Mouse (Mus musculus) retina, postnatal 1 day (tissue): ENCODE results near the gene Armh4.
"Not testable (repeated sequence)": the region's sequence is repeated elsewhere in the genome, so short reads cannot be mapped to it uniquely, and the experiment has no call there.

Experiments used
- DNase-seq: peaks from one replicate; pipeline ENCODE4 v3.0.0-alpha.2; 2012

Armh4 gene

DNA sequence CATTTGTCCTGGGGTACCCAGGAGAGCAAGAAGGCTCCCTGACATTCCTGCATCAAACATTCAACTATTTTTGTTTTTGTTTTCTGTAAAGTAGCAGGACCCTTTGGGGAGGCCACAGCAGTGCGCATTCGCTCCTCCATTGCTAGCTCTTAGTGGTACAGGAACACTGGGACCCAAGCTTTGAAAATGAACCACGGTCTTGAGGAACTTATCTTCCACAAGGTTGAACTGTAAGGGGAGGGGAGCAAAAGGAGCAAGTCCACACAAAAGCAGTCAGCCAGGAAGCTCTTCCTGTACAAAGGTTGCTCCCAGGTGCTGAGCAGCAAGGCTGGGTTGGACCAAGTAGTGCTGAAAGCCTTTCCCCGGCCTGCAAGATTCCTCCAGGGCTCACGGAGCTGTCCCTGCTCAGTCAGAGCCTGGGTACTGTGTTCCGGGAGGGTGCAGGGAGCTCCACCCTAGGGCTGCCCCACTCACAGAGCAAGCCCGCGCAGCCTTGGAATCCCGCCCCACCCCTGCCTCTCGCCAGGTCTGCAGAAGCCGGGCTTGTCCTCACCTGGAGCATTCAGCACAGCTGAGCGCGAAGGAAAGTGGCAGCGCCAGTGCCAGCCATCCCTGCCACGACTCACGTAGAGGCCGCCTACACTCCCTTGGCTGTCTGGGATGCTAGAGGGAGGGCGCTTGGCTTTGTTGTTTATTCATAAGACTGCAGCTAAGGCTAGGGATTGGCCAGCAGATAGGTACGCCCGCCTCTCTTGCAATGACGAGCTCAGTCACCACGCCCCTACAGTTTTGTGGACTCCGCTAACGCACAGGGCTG is at the start of gene Armh4:
Armh4 (minus strand) TSS at position 669 of the 817 bp plus-strand sequence.
- DNase-seq, result peak; percentile 91

DNA sequence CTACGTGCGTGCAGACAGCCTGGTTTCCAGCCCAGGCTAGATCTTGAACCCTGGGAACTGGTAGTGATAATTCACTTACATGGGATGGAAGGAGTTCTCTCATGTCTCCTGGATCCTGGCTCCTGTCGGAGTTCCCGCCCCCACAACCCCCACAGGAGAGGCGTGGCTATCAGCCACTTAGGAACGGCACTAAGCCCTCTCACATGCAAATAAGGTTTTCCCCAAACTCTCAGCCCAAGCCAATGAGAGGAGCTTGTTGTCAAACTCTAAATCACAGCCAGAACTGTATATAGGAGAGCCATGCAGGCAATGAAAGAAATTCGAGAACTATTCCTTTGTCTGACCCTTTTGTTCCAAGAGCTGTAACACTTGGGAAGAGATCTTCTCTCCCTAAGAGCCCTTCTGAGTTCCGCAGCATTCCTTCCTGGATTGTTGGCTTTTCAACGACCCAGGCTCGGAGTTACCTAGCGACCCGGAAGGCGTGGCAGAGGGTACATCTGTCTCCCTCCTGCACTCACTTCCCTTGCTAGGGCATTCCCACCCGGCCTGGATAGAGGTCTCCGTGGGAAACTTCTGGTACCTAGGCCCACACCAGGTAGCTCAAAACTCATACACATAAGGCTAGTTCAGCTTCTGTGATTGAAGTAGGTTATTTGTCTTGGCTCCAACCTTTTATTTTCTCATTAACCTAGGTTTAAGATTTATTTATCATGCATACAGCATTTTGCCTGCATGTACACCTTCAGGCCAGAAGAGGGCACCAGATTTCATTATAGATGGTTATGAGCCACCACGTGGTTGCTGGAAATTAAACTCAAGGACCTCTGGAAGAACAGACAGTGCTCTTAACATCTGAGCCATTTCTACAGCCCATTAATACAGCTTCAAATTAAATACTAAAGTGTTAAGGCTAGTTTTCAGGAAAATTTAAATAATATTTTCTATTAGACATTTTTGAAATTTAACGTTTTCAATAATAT is 46.3 kb upstream of the Armh4 start:
- peak; percentile 53 for DNase-seq

DNA sequence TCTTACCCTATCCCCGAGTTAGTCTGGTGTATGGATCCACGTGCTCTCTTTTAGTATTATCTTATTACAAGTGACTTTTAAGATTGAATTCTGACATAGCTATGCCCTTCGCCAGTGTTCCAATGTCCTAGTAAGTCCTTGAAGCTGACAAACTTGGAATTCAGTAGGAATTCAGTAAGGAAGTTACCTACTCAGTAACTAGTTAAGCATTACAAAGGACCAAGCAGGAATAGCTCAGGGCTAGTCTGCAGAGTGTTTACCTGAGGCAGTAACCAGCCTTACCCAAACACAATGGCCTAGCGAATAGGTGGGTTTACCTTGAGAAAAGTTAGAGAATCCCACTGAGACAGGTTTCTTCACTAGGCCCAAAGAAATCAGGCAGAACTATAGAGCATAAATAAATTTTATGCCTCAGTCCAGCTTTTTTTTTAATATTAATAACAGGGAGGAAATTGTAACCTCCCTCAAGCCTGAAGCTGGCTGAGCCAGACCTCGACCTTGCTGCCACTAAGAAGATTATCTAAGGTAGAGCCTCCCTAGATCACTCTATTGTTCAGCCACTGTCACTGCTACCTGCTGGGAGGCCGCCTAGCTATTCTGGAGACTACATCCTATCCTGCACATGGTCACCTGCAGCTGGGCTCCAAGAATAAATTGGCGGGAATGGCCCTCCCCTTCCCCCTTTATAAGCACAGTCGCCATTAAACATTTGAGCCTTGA is 36.7 kb upstream of the Armh4 start:
- DNase-seq, result not testable (repeated sequence)

DNA sequence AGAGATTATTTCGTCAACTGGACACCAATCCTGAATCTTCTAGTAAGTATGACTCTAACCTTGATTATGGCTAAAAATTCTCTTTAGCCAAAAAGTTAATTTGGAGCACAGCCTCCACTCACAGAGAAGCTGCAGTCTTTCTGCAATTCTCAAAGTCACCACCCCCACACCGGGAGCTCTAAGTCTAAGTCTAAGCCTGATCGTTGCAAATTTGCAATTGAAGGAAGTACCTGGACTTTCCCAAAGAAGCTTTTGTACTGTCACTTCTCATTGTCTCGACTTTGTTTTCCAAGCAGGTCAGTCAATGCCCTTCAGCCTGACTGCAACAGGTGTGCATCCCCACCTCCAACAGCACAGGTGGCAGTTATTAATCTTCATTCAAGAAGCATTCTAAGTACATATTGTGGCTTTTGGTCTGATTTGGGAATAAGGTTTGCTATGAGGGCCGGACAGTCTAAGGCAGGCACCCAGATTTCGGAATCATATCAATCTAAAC is 35.6 kb upstream of the Armh4 start:
- not testable (repeated sequence) for DNase-seq

DNA sequence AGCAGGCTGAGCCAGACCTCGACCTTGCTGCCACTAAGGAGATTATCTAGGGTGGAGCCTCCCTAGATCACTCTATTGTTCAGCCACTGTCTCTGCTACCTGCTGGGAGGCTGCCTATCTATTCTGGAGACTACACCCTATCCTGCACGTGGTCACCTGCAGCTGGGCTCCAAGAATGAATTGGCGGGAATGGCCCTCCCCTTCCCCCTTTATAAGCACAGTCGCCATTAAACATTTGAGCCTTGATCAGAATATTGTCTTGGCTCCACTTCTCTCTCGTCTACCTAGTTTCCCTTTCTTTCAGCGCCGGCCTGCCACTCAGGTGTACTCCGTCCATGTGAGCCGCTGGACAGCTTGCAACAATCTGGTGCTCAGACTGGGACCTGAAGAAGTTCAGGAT is 29.8 kb upstream of the Armh4 start:
- not testable (repeated sequence) for DNase-seq

DNA sequence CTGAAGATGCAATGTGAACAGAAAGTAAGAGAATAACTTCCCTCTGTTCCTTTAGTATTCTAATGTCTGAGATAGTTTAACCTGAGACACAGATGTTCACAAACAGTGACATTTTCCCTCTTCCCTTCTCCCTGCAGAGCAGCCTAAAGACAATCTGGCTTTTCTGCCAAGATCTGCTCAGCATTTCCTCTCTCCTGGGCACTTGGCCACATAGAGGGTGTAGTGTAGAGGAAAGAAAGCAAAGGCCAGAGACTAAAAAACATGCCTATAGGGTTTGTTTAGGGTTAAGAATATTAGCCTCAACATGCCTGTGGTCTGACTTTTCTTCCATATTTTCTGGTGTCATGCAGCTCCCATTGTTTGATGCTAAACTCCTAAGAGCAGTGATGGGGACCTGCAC is 21.9 kb upstream of the Armh4 start:
- not testable (repeated sequence) for DNase-seq

DNA sequence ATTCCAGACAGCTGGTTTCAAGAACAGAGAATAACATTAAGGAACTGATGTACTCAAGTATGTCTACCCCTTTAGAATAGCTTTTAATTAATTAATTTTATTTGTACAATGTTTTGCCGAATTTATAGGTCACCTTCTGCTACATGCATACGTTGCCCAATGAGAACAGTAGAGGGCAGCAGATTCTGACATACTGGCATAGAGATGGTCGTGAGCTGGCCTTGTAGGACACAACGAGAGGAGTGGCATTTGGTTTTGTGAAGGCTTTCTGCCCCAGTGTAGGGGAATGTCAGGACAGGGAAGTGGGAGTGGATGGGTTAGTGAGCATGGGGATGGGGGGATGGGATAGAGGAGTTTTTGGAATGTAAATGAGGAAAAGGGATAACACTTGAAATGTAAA is 18.3 kb upstream of the Armh4 start:
- peak; percentile 67 for DNase-seq

DNA sequence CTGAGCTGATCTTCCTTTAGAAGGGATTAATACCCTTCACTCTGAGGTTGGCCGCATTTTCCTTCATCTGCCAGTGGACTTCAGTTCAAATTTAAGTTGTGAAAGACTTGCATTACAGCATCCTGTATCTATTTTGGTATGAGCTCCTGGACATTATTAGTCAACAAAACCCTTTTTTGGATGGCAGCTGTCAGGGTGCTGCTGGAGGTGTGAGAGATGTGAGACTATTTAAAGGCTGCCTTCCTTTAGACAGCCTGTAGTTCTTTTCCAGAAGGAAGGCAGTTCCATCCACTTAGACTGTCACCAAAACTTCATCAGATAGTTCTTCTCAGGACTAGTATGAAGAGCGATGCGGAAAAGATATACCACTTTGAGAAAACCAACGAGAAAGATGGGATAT is 10.8 kb upstream of the Armh4 start:
- no peak for DNase-seq

DNA sequence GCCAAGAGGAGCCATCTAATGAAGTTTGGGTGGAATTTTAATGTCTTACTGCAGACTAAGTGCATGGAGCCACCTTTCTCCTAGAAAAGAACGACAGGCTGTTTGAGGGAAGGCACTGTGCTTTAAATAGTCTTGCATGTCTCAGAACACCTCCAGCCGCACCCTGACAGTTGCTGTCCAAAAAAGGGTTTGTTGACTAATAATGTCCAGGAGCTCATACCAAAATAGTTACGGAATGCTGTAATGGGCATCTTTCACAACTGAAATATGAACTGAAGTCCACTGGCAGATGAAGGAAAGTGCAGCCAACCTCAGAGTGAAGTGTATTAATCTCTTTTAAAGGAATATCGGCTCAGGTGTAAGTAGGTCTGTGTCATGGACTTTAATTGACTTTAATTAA is 7.4 kb upstream of the Armh4 start:
- no peak for DNase-seq

DNA sequence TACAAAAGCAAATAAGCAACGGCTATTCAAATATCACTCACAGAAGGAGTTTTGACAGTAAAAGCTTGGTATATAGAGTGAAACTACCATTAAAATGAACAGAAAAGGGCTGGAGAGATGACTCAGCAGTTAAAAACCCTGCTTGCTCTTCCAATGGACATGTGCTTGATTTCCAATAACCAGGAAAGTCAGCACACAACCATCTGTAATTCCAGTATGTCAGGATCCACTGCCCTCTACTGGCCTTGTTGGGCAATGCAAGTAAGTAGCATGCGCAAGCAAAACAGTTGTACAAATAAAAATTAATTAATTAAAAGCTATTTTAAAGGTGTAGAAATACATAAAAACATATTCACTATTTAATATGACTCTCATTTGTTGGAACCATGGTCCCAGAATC is 2.6 kb upstream of the Armh4 start:
- peak; percentile 77 for DNase-seq

DNA sequence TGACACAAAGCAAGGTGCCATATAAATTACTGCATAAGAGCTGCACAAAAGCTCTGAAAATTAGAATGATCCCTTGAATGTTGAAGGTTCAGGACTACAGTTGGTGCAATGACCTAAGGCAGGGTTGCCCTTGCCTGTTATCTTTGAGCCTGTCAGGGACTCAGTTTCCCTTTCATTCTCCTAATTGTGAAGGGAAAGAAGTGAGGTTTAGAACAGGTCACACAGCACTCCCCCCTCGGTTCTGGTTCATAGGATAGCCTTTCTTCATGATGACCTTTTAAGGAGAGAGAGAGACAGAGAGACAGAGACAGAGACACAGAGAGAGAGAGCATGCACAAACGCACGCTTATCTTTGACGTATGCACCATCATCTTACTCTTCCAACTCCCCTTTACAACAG is 683 bp upstream of the Armh4 start:
- DNase-seq, result no peak

DNA sequence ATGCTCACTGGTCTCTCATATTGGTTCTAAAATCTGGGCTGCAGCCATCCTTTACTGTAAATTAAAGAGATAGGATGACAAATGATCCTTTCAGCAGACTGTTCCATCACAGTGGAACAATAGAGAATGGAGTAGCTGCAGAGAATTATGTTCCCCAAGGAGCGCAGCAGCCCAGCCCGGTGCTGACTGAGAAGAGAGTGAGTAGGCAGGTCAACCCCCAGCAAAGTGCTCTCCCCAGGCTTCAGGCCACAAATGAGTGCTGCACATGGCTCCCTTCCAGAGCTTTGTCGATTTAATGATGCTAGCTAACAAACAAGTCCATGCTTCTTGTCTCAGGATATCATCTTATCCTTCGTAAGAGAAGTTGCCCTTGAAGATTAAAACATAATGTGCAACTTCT is 2.8 kb downstream of the Armh4 start:
- no peak for DNase-seq

DNA sequence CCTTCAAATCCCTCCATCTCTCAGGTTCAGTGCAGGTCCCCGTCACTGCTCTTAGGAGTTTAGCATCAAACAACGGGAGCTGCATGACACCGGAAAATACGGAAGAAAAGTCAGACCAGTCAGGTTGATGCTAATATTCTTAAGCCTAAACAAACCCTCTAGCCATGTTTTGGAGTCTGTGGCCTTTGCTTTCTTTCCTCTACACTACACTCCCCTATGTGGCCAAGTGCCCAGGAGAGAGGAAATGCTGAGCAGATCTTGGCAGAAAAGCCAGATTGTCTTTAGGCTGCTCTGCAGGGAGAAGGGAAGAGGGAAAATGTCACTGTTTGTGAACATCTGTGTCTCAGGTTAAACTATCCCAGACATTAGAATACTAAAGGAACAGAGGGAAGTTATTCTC is 5.6 kb downstream of the Armh4 start:
- not testable (repeated sequence) for DNase-seq

DNA sequence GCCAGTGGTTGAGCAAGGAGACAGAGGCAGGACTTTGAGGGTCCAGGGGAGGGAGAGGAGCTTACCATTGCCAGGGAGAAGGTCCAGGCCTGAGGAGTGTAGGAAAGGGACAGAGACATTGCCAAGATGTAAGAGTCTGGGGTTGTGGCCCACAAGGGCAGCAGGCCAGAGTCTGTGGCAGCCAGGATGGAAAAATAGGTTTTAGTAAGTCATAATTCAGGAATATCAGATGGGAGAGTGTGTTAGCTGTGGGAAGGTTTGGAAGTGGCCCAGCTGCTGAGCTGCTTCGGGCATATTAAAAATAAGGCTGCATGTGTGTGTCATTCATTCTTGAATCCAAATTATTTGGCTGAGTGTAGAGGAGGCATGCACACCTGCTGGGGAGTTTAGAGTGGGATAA is 11.4 kb downstream of the Armh4 start:
- DNase-seq, result no peak

DNA sequence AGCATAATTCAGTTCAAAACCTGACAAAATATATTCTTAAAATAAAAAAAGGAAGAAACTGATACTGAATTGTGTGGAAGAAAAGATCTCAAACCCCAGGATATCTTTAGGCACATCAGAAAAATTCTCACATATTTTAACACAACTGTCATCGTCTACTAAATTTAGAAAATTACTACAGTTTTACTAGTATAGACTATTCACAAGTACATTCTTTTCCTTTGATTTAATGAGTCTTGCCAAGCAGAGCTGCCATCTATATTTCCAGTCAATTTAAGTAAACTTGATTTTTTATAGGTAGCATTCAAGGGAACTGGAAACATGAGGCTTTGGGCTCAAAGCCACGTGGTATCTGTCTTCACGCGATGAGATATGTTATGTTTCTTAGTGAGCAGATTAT is 16.6 kb downstream of the Armh4 start:
- no peak for DNase-seq

DNA sequence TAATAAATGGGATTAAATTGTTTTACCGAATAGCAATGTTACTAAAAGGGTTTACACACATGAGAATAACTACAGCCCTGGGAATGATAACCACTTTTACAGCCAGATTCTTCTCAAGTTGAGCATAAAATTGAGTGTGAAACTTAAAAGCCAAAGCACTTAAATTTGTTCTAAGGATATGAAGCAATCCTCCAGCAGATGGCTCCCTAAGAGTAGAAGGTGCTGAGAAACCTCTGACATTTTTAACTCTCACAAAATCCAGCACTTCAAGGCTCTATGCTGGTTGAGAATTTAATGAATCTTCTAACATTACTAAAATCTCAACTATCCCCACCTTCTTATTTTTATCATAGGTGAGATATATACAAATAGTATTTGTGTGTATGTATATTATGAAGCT is 27.3 kb downstream of the Armh4 start:
- DNase-seq, result no peak

DNA sequence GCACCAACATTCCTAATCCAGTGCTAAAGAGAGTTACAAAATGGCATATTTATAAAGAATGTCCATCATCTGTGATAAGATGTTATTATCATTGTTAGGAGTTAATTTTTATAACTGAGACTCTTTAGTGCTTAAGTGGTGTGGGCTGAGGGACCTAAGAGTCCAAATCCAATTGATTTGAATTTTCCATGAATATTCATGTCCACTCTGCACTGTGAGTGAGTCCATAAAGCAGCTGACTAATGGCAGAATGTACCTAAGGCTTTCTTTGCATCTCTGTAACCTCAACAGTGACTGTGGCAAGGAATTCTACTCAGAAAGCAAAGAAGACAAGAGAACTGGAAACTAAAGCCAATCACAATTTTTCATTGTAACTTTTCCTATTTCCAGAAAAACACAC is 30.6 kb downstream of the Armh4 start:
- DNase-seq, result no peak

DNA sequence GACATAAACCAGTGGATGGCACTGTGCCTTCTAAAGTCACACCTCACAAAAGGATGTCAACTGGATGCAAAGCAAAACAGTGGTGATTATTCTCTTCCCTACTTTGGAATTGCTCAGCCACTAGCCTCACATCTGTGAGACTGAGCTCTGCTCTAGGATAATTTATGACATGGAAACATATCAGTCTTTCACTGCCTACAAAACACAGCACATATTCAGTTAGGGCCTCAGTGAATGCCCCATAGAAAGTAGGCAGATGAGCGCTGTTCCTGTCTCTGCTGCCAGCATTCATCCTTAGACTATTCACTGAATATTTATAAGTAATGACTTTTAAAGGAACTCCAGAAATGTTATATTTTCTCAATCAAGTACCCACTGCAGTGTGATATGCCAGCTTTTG is 37.3 kb downstream of the Armh4 start:
- DNase-seq, result no peak

DNA sequence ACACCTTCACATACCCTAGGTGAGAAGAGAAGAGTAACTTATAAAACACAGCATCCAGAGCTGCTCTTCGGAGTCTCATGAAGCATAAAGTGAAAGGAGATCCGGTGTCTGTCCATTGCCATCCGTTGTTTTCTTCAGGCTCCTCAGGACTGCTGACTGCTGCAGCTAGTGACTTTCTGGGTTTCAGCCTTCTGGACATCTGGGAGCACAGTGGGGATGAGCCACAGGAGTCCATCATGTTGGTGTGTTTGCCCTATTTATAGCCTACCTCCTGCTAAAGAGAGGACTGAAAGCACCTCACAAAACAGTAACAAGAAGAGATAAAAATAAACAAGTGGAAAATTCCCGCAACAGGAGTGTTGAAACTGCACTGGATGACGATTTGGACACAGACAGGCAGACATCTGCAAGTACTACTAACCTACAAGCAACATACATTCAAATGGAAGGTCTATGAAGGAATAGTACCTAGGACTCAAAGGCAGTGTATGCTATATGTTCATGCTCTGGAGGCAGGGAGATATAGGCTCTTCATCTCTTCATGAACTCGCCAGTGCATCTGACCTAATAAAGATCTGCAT is 39.1 kb downstream of the Armh4 start:
- no peak for DNase-seq

DNA sequence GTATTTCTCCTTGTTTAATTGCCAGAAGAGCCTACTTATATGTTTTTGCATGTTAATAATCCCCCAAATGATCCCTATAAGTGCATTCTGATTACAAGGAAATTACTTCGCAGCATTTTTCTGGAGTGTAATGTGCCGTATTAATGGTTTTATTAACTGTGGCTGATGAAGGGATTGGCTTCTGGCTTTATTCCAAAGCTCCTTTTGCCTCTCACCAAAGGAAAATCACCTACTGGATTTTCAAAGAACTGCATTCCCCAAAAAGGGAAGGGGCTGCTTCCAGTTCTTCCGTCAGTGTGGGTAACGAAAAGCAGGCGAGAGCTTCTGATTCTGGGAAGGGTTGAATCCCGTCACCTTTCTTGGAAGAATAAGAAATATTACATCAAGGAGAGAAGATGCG is 43.9 kb downstream of the Armh4 start:
- DNase-seq, result peak; percentile 12

DNA sequence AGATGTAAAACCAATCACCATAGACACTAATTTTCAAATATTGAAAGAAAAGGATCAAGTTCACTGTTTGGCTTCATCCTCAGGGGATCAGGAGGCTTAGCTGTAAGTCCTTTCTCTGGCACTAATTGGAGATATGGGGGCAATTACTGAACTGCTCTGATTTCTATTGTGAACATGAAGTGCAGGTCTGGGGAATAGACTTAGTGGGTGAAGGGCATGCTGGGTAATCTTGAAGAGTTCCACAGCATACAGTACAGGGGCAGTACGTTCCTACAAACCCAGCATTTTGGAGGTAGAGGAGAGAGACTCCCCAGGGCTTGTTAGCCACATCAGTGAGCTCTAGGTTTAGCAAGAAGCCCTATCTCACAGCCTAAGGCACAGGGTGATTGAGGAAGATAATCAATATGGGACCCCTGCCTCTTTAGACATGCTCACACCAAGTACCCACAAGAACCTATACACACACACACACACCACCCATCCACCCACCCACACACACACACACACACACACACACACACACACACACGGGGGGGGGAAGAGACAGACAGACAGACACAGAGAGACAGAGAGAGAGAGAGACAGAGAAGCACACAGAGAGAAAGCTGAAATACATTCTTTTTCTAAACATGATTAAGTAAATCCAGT is 44.6 kb downstream of the Armh4 start:
- DNase-seq, result peak; percentile 55

DNA sequence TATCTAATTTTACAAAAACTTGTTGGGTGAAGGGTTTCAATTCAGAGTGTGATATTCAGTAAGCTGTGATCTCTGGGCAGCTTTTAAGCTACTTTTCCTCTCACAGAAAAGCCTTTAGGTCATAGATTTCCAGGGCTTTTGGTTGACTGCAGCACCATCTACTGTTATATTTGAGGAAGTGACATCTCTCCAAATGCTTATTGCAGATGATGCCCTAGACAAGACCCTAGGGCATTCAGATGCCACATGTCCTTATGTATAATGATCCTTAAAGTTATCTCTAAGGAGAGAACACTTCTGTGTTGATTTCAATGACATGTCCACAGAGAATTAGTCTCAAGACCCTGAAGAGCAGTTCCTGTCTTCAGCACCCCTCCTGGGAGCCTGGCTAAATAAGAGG is 49.2 kb downstream of the Armh4 start:
- DNase-seq, result peak; percentile 65
